Mouse (Mus musculus): ENCODE measurements around the gene Rrp7a.

Gene Rrp7a

GRCm38 (mm10) chr15:83122566-83123145 lies at the start of gene Rrp7a:
Gene Rrp7a (minus strand): TSS chr15:83122801.
- in situ Hi-C loops (cut with MboI, MseI): no loop called here

DNA sequence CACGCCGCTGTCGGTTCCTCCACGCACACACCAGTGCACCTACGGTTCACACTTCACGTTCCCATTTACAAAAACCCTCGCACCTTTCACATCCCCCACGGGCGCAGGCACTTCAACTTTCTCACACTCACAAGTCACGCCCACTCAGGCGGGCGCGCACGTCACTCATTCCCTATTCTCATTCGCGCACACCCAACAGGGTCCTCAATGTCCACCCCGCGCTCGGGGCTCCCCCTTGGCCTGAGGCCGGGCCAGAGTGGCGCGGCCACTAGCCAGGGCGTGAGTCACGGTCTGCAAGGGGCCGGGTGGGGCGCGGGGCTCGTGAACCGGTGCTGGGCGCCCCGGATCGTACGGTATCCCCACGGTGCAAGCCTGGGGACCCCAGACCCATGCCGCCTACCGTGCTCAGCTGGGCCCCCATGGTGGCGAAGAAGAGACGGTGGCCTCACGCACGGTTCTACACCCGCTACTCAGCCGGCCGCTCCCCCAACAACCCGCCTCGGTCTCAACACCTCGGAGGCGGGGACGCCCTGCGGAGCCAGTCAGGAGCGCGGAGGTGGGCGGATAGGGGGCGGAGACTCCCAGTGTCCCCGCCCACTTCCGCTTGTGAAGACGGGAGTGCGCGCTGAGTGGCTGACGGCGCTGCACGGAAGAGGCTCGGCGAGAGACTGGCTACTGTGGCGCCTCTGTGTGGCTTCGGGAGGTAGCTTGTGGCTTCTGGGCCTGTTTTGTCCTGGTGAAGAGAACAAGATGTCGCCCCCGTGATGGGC lies 49.3 kb upstream of the Rrp7a start:
- in situ Hi-C loops (cut with MboI, MseI): no loop called here

DNA sequence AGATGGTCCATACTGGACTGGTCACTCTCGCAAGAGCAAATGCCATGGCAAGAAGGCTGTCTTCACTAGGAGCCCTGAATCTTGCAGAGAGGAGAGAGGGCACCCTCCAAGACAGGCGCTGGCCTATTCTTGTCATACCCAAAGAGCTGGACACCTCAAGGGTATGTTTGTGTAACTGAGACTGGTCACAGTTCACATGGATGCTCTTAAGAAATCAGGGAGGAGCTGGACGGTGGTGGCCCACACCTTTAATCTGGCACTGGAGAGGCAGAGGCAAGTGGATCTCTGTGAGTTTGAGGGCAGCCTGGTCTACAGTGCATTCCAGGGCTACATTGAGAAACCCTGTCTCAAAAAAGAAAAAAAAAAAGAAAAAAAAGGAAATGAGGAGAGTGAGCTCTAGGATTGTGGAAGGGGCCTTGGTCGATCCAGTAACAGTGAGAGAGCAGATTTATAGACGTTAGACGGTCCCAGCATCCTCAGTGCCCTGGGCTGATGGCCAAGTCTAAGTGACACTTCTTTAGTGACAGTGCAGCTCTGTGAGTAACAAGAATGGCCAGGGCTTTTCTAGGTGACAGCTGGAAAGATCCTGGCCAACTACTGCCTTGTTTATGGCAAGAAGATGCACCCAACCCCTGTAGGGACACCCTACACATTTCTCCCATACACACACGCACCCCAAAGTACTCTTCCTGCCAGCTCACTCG lies 48.5 kb upstream of the Rrp7a start:
- in situ Hi-C loops (cut with MboI, MseI): no loop called here

GRCm38 (mm10) chr15:83169772-83170722 lies 47.4 kb upstream of the Rrp7a start:
- in situ Hi-C loops (cut with MboI, MseI): no loop called here

DNA sequence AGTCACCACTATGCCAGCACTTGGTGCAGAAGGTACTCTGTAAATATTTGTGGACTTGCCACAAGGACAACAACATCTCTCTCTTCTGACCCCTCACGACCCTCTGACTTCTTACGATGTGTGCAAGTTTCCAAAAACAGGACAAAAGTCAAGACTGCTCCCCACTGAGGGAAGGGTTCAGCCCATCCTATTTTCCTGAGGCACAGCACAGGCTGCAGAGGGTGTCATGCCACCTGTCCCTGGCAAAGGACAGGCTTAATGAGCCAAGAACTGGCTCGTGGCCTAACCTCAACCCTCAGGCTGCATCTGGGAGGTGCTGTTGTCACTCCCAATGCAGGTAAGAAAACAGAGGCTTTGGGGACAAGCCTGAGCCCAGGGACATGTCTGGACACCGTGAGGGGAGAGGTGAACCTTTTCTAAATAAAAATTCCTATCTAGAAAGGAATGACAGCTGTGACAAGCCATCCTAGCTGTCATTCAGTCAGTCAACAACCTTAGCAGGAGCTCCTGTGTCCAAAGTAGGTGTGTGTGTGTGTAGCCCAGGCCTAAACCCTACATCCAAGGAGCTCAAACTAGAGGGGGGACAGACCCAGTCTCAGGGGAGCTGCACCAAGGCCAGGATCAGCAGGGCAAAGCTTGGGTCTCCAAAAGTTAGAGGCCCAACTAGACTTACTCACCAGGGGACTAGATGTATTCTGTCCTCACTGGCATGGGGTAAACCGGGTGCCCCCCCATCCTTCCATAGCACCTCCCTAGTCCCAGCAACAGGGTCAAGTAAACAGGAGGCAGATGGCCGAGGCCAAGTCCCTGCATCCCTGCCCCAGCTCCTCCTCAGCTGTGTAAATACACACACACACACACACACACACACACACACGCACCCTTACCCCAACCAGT lies 46.5 kb upstream of the Rrp7a start:
- in situ Hi-C loops (cut with MboI, MseI): no loop called here

DNA sequence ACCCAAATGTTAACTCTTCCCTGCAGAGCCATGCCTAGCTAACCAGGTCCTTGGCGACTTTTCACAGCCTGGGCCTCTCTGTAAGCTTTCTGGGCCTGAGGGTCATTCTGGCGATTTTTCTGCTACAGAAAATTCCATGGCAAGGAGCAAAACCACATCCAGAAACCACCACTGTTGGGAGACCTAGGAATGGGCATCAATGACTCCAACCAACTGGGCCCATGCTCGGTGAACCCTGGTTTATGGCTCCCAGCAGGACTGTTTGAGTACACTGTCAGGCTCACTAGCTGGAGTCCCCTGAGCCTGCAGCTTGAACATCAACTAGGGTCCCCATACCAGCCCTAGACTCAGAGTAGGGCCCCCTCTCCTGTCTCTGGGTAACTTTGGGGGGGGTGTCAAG lies 45.7 kb upstream of the Rrp7a start:
- in situ Hi-C loops (cut with MboI, MseI): no loop called here

DNA sequence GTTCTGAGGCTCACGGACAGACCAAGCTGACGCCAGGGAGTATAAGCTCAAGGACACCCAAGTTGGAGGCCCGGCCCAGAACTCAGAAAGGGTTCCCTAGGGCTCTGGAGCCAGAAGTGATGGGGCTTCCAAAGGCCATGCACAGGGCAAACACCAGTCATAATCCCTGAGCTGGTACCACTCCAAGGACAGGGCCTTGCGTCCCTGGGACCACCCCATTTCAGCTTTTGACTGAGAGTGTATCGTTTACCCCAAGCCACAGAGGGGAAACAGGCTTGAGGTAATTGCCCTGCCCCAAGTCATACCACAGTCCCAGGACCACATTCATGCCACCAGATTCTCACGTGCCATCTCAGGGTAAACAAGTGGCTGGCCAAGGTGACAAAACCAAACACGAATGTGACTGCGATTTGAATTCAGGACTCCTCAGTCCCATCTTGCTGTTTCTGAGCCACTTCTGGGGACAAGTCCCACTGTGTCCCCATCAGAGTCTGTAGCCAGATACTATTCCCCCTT lies 45.0 kb upstream of the Rrp7a start:
- in situ Hi-C loops (cut with MboI, MseI): no loop called here

GRCm38 (mm10) chr15:83167126-83167525 lies 44.5 kb upstream of the Rrp7a start:
- in situ Hi-C loops (cut with MboI, MseI): no loop called here

DNA sequence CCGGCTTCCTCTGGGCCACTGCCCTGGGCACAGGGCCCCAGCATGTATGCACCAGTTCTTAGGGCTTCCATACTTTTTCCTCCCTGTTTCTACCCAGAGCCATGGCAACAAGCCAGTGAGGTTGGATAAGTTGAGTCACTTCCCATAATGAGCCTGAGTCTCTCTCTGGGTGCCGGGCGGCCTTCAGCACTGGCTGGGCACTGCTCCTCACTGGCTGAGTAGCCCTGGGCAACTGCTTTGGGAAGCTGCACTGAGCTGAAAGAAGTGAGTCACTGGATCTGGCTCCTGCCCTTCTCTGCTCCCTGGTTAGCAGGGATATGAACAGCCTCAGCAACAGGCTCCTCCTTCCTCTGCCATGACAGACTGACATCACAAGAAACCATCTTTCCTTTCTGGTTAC lies 44.0 kb upstream of the Rrp7a start:
- in situ Hi-C loops (cut with MboI, MseI): no loop called here

- in situ Hi-C loops (cut with MboI, MseI): no loop called here
Measured at GRCm38 (mm10) chr15:83165526-83166315, 43.1 kb upstream of the Rrp7a start.

- in situ Hi-C loops (cut with MboI, MseI): no loop called here
Measured at GRCm38 (mm10) chr15:83164971-83165471, 42.4 kb upstream of the Rrp7a start.

GRCm38 (mm10) chr15:83162818-83163485 lies 40.4 kb upstream of the Rrp7a start:
- in situ Hi-C loops (cut with MboI, MseI): no loop called here

- in situ Hi-C loops (cut with MboI, MseI): no loop called here
Measured at GRCm38 (mm10) chr15:83162001-83162400, 39.4 kb upstream of the Rrp7a start.

GRCm38 (mm10) chr15:83161062-83161748 lies 38.6 kb upstream of the Rrp7a start:
- in situ Hi-C loops (cut with MboI, MseI): no loop called here

DNA sequence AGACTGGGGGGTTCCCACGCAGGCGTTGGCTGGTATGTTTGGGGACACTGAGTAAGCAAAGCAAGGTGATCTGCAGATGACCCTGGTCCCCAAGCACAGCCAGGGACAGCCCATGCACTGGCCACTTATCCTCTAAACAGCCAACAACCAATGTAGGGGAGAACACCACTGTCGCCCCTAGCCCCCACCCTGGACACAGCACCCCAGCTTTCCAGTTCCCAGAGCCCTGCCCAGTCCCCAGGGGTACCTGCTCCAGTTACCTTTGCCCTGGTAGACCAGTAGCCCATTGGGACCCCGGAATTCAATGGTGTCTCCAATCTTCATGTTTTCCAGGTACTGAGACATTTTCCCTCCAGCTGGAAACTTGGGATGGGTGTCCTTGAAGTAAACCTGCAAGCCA lies 38.0 kb upstream of the Rrp7a start:
- in situ Hi-C loops (cut with MboI, MseI): no loop called here

DNA sequence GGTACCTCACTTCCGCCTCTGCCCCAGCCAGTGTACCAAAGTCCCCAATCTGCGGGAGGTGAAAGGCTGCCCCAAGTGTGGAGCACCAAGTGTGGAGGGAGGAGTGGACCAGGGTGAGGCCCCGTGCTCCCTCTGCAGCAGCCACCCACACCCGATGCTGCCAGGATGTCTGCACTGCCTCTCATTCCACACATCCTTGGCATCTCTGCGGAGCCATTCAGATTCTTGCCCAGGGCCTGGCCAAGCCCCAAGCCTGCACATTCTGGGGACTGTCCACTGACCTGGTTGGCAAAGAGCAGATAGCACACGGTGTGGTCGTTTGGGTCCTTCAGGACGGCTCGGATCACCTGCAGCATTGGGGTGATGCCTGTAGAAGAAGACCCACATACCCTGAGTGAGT lies 37.2 kb upstream of the Rrp7a start:
- in situ Hi-C loops (cut with MboI, MseI): no loop called here

GRCm38 (mm10) chr15:83158587-83159160 lies 36.1 kb upstream of the Rrp7a start:
- in situ Hi-C loops (cut with MboI, MseI): no loop called here

GRCm38 (mm10) chr15:83157667-83158064 lies 35.1 kb upstream of the Rrp7a start:
- in situ Hi-C loops (cut with MboI, MseI): no loop called here

Measured in regulatory T cell (primary cell).